Mouse (Mus musculus) left cerebral cortex, adult 18-20 months (tissue): Measurements from ENCODE around the gene Adamts12. TPM values are rescaled to one million over a fixed set of nuclear protein-coding genes. Genes with fewer than 3 reads are reported as not detected.

Experiments
- DNase-seq, 2 experiments: peaks; one replicate each; pipeline ENCODE4 v3.0.0; 2021 to 2022; ENCODE audit warnings: low spot score in 2 of 2, mixed read lengths in 1 of 2
- total RNA-seq, 2 experiments: library from RNA; stranded (reverse); gene quantifications; 2 replicates each; pipeline ENCODE4 v1.2.3; 2021

Gene Adamts12
- total RNA-seq, 2 experiments from 2014 or later: 0.19 to 0.28 TPM

- DNase-seq: no peak
These were observed 81.0 kb downstream of the Adamts12 start for GRCm38 (mm10) chr15:11145581-11145980.

- DNase-seq: no peak
These were observed 94.8 kb downstream of the Adamts12 start for GRCm38 (mm10) chr15:11159386-11159785.

GRCm38 (mm10) chr15:11160759-11161158 is 96.2 kb downstream of the Adamts12 start:
- DNase-seq: no peak

- DNase-seq: no peak
These were observed 101.3 kb downstream of the Adamts12 start for GRCm38 (mm10) chr15:11165883-11166282.

- DNase-seq: no peak
These were observed 109.4 kb downstream of the Adamts12 start for GRCm38 (mm10) chr15:11173884-11174470.

- DNase-seq: no peak
These were observed 110.3 kb downstream of the Adamts12 start for GRCm38 (mm10) chr15:11174842-11175241.

- DNase-seq: no peak
These were observed 112.9 kb downstream of the Adamts12 start for GRCm38 (mm10) chr15:11177448-11177847.

- no peak for DNase-seq
These were observed 115.2 kb downstream of the Adamts12 start for GRCm38 (mm10) chr15:11179751-11180169.

- DNase-seq: no peak
These were observed 122.1 kb downstream of the Adamts12 start for GRCm38 (mm10) chr15:11186711-11187110.

- DNase-seq: no peak
These were observed 125.9 kb downstream of the Adamts12 start for GRCm38 (mm10) chr15:11190447-11190846.

- no peak for DNase-seq
These were observed 128.2 kb downstream of the Adamts12 start for GRCm38 (mm10) chr15:11192762-11193161.

- no peak for DNase-seq
These were observed 132.5 kb downstream of the Adamts12 start for GRCm38 (mm10) chr15:11197051-11197450.

GRCm38 (mm10) chr15:11198246-11198795 is 133.7 kb downstream of the Adamts12 start:
- no peak for DNase-seq

- DNase-seq: no peak
These were observed 138.5 kb downstream of the Adamts12 start for GRCm38 (mm10) chr15:11203084-11203483.

GRCm38 (mm10) chr15:11204934-11205333 is 140.3 kb downstream of the Adamts12 start:
- no peak for DNase-seq

GRCm38 (mm10) chr15:11210976-11211375 is 146.4 kb downstream of the Adamts12 start:
- no peak for DNase-seq

- no peak for DNase-seq
These were observed 169.5 kb downstream of the Adamts12 start for GRCm38 (mm10) chr15:11233906-11234632.

- DNase-seq: no peak
These were observed 175.8 kb downstream of the Adamts12 start for GRCm38 (mm10) chr15:11240406-11240805.

GRCm38 (mm10) chr15:11241288-11241687 is 176.7 kb downstream of the Adamts12 start:
- no peak for DNase-seq

GRCm38 (mm10) chr15:11246402-11246801 is 181.8 kb downstream of the Adamts12 start:
- DNase-seq: no peak

GRCm38 (mm10) chr15:11279273-11280080 is 214.9 kb downstream of the Adamts12 start:
- DNase-seq: no peak
